Mouse (Mus musculus) mesoderm, embryonic 11.5 days (tissue): Measurements from ENCODE around the gene Dusp3.
A peak's percentile ranks its signal among the peaks of the same experiment; 100 is the strongest.

Experiments
- DNase-seq: peaks from one replicate; pipeline ENCODE4 v3.0.0-alpha.2; 2012; ENCODE audit warnings: low read depth, low spot score

Gene Dusp3

DNA sequence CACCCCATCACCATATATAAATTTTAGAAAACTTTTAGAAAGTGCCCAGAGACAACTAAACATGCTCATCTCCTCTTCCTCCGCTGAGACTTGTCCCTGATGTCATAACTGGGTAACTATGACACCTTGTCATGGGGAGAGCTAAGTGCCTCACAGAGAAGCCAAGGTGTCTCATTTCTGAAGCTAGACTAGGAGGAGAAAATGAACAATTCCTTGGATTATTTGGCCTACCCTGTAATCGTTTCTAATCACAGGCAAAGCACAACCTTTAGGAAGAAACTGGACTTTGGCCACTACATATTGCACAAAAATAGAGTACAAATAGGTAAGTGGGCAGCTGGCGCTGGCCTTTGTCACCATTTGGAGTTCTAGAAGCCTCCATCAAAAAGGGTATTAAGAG is at the start of gene Dusp3:
Gene Dusp3 (minus strand): TSS at position 101 of the 400 bp plus-strand sequence.
- no peak for DNase-seq

DNA sequence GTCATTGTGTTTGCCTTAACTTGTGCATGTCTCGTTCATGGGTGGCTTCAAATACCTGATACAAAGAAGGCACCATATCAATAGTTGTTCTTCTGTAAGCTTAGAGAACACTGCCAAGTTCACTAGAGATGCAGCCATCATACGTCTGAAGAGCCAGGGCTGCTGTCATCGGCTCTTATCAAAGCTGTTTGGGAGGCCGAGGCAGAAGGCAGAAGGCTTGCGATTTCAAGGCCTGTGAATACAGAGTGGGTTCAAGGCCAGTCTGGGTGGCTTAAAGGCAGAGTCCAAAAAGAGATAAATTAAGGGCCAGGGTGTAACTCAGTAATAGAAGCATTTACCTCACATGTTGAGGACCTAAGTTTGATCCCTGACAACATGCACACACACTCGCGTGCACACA is 49.5 kb upstream of the Dusp3 start:
- DNase-seq, result no peak

DNA sequence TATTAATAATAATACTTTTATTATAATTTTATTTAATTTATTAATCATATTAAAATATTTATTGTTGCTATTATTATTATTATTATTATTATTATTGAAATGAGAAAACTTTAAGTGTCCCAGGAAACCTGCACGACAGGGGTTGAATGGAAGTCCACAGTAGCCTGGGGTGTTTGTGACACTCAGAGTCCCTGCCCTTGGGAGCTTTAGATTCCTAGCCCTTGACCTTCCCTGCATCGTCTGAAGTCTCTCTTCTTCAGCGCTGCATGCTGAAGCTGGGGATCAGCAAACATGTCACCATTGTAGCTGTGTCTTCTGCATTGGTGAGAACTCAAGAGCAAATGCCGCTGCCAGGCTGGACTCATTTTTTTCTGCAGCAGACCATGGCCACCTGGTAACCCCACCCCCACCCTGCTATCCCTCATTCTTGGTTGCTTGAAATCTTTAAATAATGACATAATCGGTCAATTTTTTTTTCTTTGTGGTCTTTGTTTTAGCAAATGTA is 48.7 kb upstream of the Dusp3 start:
- no peak for DNase-seq

DNA sequence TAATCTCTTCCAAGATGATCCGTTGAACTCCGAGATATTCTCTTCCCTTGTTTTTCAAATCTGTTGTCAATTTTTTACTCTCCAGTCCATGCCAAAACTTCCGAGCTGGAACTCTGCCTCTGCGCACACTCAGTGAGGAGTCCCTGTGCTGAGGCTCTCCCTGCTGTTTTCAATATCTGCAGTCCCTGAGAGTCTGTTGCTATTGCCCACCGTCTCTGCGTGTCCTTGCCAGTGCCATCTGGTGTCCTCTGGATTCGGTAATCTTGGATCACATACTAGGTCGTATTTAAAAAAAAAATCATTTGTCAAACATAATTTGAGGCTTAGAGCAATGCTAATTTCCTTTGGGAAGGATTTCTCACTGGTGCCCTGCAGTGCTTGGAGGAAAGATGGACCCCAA is 48.1 kb upstream of the Dusp3 start:
- no peak for DNase-seq

DNA sequence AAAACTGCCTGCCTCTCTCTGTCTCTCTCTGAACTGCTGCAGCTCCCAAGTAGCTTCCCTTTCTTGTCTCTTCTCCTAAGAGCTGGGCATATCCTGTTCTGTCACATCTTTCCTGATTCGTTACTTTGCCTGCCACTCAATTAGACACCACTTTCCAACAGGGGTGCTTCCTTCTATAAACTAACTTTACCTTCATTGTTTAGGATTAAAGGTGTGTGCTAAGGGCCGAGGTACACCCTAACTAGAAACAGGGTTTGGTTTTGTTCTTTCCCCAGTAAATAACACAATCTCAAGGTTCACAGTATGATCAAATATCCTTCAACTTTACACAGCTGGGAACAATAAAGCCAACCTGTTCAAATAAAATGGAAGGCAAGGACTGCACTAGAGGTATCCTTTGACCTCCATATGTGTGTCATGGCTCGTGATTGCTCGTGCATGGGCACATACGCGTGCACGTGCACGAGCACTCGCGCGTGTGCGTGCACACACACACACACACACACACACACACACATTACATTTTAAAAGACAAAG is 46.3 kb upstream of the Dusp3 start:
- no peak for DNase-seq

DNA sequence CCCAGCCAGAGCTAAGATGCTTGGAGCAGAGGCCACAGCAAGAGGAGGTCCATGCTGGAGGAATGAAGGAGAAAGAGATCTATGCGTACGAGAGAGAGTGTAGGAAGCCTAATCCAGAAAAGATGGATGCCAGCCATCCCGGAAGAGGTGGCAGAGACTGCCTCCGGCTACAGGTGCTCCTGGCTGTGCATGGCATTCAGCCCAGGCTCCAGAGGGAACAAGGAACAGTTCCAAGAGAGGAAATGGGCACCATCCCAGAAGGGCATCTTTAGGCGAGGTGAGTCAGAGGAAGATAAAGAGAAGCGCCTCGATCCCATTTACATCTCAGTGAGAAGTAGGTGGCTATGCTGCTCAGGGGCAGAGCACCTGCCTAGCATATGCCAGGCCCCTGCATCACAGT is 44.3 kb upstream of the Dusp3 start:
- DNase-seq, result no peak

DNA sequence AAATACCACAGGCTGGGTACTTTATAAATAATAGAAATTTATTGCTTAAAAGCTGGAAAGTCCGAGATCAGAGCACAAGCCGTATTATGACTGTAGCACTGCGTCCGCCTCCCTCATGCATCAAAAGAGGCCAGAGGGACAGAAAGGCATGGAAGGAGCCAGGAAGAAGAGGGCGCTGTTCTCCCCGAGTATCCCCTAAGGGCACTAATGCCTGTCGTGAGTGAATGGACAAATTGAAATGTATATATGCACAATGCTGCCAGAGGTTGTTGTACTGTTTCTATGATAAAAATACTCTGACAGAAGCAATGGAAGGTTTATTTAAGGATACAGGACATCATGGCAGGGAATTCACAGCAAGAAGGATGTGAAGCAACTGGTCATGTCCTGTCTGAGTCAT is 43.2 kb upstream of the Dusp3 start:
- DNase-seq, result no peak

DNA sequence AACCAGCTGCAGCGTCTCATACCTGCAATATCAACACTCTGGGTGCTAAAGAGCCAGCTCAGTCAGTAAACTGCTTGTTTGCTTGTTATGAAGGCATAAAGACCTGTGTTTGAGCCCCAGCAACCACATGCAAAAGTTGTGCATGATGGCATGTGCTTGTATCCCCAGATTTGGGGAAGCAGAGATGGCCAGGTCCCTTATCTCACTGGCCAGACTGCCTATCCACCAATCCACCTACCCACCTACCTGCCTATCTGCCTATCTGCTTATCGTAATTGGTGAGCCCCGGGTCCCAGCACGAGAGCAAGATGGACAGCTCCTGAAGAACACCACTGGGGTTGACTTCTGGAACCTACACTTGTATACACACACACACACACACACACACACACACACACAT is 42.5 kb upstream of the Dusp3 start:
- no peak for DNase-seq

DNA sequence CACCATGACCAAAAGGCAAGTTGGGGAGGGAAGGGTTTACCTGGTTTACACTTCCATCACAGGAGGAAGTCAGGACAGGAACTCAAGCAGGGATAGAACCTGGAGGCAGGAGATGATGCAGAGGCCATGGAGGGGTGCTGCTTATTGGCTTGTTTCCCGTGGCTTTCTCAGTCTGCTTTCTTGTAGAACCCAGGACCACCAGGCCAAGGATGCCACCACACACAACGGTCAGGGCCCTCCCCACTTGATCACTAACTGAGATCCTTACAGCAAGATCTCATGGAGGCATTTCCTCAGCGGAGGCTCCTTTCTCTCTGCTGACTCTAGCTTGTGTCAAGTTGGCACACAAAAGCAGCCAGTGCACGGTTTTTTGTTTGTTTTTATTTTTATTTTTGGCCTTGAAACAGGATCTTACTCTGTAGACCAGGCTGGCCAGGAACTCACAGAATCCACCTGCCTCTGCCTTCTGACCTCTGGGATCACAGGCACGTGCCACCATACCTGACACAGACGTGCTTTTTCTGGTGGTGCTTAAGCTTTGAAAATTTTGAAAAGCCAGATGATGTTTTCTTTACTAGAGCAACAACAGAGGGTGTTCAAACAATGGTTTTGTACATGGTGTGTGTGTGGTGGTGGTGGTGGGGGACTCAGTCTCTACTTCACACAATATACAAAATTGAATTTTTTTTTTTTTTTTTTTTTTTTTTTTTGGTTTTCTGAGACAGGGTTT is 41.4 kb upstream of the Dusp3 start, which contains the start of gene Mpp3:
Gene Mpp3 (minus strand): TSS at position 375 of the 730 bp plus-strand sequence.
- DNase-seq, result no peak

DNA sequence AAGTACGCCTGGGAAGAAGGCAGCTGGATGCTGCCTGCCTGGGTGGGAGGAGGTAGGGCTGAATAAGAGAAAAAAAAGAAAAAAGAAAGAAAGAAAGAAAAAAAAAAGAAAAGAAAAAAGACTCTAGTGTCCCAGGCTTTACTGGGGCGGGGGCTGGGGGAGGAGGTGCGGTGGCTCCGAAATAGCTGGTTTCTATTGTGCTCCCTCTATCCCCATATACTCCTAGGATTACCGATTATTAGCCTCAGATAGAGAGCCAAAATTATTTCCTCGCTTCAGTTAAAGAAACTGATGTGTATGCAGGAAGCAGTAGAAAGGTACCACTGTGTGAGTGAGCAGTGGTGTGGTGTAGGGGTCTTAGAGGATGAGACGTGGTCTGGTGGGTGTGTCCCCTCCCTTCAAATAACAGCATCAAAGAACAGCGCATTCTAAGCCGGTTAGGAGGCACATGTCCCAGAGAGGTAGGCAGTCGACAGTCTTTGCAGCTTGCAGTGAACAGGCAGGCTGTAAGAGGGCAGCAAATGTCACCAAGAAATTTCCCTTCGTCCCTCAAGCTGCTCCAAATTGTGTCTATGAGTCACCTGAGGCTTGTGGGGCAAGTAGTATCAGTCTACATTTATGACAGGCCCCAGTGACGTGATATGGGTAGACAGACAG is 40.7 kb upstream of the Dusp3 start:
- no peak for DNase-seq

DNA sequence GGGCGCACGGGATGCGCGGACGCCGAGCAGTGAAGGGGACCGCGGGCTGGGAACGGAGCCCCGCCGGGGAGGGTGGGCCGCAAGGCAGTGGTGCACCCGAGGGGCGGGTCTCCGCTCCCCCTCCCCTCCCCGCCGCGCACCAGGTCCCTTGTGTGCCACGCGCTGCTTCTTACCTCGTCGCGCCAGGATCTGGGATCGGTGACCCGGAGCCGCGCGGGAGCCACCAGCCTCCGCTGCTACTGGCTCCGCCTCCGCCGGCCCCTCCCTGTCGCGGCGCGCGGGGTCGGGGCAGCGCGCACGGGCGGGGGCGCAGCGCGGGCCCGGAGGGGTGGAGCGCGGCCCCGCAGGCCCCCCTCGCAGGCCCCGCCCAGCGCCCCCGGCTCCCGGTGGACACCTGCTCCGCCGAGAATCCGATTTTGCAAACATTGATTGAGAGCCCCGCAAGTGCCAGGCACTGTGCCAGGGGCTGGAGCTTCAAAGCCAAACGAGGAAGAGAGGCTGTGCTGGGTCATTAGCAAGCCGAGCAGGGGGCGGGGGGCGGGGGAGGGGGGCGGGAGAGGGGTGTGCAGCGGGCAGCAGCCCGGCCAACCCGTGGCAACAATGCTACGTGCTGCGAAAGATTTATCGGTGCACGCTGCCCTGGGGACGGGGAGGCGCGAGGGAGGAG is 40.0 kb upstream of the Dusp3 start:
- DNase-seq, result peak; percentile 92

DNA sequence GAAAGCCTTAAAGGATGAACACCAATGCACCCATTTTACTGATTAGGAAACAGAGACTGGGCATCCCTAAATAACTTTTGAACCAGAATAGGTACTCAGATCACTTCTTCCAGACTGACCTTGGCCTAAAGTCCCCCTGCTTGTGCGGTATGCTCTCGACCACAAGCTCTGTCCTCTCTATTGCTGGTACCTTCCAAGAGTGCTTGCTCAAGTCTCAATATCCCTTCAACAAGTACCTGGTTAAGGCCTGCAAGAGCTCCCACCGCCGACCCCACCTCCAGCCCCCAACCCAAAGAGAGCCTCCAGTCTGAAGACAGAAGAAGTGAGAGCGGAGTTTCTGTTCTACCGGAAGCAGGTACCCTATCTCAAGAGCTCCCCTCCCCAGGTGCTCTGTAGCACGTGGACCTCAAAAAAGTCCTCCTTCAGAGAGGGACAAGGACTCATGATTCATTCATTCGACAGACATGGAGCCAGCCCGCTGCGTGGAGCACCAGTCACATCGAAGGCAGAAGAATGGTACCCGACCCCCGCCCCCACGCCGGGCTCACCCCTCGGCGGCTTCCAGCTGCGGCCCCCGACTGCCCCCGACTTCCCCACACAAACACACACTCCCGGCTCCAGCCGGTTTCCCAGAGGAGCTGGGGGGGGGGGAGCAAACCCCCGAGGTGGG is 39.3 kb upstream of the Dusp3 start:
- peak; percentile 43 for DNase-seq

DNA sequence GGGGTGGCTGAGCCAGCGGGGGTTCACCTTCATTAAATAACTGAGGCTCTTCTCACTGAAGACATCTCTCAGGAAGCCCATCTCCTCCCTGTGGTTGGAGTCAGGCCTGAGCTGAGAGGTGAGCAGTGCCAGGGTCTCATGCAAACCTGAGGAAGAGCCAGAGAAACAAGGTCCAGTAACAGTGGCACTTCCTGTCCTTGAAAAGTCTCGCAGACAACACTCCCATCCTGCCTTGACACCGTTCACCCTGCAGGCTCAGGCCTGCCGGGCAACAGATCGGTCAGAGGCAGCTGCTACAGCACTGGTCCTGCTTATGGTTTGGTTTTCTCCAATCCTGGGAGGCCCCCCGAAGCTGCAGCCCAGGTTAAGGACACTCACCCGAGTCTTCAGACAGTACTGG is 38.5 kb upstream of the Dusp3 start:
- no peak for DNase-seq

DNA sequence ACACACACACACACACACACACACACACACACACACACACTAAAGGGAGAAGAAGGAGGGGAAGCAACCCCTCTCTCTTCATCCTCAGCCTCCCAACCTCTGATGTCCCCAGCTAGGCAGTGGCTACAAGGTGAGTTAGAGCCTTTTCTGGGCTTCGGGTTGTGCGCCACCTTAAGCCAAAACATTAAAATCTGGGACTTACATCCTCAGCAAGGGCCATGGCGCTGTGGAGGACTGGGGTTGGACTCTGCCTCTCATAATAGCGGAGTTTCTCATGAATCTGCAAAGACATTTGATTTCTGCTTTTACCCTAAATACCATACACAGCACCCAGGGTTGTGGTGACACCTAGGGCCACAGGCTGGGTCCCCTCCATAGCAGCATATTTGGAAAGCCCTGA is 38.1 kb upstream of the Dusp3 start:
- DNase-seq, result no peak

DNA sequence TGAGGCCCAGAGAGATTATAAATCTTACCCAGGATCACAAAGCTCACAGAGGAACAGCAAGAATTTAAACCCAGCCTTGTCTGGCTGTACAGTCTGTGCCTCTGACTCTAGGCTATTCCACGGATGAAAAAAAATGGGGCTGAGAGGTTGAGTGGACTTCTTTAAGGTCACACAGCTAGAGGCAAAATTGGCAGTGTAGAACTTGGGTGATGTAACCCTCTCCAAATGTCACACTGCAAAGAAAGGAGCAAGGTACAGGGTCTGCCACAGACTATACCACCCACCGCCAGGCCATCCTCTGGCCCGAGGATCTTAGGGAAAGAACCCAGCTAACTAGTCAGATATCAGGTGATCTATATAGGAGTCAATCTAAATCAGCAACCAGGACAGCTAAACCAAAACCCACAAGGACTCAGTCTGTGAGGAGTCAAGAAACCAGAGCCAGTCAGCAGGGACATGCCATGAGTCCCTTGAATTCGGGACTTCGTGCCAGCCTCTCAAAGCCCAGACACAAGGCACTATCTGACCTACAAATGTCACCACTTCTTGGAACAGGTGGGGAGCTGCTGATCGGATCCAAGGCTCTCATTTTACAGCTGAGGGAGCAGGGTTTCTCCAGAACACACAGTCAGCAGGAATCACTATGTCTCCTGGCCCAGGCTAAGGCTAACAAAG is 37.4 kb upstream of the Dusp3 start:
- DNase-seq, result no peak

DNA sequence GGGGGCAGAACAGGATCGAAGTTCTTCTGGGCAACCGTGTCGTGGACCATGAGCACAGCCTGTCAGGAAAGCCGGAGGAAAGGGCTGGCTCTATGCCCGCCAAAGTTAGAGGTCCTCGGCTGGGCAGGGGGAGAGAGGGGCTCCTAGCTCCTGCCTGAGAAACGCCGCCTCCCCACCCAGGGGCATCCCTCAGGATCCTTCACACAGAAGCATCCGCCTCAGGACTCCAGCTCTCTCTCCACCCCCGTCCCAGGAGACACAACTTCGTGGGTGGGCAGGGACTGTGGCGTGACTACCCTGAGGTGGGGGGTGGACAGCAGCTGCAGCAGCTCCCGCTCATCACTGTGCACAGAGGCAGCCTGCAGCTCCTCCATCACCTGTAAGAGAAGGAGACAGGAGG is 36.6 kb upstream of the Dusp3 start:
- no peak for DNase-seq

DNA sequence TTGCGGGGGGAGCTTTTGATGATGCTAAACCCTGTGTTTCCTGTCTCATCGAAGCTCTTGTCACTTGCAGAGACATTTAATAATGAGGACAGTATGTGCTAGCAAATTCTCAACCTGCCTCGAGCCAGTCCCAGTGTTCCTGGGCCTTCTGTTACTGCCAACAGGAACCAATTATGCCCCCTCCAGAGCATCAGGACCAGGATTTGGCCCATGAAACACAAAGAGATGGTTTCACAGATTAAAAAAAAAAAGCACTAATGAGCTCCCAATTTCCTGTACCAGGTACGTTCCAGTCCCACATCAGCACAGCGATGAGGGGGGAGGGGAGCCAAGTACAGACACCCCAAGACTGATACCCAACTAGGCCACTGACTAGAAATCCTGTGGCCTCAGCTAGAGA is 34.4 kb upstream of the Dusp3 start:
- no peak for DNase-seq

DNA sequence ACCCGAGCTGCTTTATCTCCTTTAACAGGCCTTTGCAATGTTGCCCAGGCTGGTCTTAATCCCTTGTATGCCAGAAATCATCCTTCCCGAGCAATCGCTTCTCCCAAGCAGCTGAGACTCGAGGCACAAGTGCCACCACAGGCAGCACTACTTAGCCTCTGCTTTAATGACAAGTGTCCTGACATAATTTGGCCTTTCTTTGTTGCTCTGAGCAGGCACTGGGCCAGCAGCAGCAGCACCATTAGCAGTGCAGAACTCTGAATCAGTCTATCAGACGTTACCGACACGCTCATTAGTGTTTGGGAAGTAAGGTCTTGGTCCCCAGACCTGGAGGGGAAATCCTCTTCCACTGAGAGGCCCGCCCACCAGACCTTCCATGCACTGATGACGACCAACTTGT is 32.9 kb upstream of the Dusp3 start:
- DNase-seq, result no peak

DNA sequence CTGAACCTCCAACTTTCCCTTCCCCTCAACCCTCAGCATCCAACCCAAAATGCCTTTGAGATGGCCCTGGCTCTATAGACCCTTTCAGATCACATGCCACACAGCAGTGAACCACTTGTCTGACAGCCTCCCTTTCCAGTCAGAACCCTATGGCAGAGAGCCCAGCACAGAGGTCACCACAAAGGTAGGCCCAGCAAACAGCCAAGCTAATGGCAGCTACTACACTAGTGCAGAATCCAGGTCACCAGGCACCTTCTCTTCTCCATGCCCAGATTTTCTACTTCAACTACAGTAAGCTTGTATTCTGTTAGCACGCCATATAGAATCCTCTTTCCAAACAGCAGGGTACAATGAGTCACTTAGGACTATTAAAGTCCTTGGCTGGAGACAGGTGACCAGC is 29.3 kb upstream of the Dusp3 start:
- DNase-seq, result no peak

DNA sequence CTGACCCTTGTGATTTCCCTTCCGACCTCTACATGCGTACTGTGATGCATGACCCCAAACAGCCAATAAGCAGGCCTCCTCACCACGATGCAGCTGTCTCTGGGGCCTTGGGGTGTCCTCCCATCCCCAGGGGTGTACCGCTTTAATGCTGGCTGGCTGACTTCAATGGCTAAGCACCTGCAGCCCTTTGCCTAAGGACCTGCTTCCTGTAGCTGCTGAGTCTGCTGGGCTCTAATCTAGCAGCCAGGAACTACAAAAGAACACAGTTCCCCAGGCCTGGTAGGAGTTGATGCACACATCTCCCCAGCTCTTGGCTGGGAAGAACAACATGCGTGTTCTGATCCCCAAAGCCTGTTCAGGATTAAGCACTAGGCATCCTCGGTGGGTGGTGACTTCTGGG is 28.7 kb upstream of the Dusp3 start:
- DNase-seq, result no peak

DNA sequence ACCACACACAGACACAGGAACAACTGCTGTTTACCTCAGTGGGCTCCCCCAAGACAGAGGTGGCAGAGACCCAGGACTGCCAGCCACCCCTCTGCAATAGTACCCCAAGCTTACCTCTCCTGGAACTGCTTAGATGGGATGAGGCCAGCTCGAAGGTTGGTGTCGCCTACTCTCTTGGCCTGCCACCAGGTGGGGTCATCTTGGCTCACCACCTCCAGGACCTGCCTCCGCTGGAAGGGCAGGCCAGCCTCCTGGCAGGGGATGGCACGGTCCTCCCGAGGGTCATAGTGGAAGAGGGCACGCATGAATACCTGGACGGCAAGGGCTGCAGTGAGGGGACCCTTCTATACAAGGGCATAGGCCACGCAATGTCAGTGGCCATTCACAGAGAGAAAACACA is 26.4 kb upstream of the Dusp3 start:
- DNase-seq, result no peak
